Mouse (Mus musculus): ENCODE data around the gene Parl.

The Parl gene

DNA sequence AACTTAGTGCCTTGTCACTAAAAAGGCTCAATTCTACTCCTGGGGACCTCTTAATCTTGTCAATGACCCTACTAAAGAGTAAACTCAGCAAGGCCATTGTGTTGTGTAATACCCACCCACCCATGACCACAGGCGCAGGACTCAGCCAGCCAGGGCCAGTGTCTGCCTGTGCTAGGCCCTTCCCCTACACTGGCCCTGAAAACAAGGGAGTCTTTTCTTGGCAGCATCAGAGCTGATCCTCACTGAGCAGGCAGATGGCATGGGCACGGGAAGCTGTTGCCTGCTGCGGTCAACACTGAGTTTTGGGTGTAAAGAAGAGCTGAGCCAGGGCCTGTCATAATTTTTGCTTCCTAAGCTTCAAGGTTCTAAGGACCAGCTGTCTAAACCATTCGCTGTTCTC lies 64.8 kb downstream of the Parl start:
- DNase-seq (ENCODE audit: low spot score in 2 of 2): no peak

DNA sequence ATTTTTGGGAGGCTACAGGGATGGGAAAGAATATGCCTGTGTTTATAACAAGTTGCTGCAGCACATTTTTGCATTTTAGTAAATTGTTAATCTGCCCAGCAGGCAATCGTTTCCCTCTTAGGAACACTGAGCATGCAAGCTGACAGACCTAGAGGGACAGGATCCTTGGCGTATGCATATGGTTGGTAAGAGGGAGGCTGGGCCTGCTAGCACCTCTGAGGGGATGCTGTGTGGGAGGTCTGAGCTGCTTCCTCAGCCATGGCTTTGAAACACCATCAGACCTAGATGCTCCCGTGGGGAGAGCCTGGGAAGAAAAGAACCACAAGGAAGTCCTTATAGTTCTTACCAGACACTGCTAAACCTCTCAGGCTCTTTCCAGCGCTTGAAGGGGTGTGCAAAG lies 67.8 kb downstream of the Parl start:
- no peak for DNase-seq (ENCODE audit: low spot score in 2 of 2)
